Mouse (Mus musculus): ENCODE data around the gene Il31. TPM values are rescaled to one million over a fixed set of nuclear protein-coding genes. Genes with fewer than 3 reads are reported as not detected.
A peak's percentile ranks its signal among the peaks of the same experiment; 100 is the strongest.

Gene Il31
- polyA plus RNA-seq (2014; fragmentation: Nextera tagmentation; extraction: Ambion mirVana) = not detected in 2 replicates

GRCm38 (mm10) chr5:123489112-123489785, at the start of gene Il31, which contains the start of gene Lrrc43:
Gene Il31 (minus strand): TSS chr5:123489489.
Gene Lrrc43 (plus strand): TSS chr5:123489305.
- DNase-seq (ENCODE audit: low spot score) = peak; percentile 44
- H3K4me2 ChIP-seq (replicated peaks) = peak within 1 kb of the TSS; percentile 53
- H3K9me3 ChIP-seq (ENCODE audit: control insufficient read depth, low read length) = no peaks in the 10 kb centered on the region
- no peaks in the 10 kb centered on the region for H3K27me3 ChIP-seq (ENCODE audit: control insufficient read depth, insufficient read depth, low read length)
- H3K9ac ChIP-seq = no peak within 1 kb of the TSS
- ATAC-seq (ENCODE audit: low FRiP score) = no peak
- WGBS = 10% methylated on average over 25 of the region's 25 CpGs
- no peaks in the 10 kb centered on the region for H3K36me3 ChIP-seq (replicated peaks; ENCODE audit: control insufficient read depth, insufficient read depth)
- H3K4me1 ChIP-seq (replicated peaks; ENCODE audit: control insufficient read depth, insufficient read depth, low read length) = peaks cover 8% of the 10 kb centered on the region; the same call in 1 of the 2 replicates
- H3K27ac ChIP-seq = no peak within 1 kb of the TSS
- H3K4me3 ChIP-seq (replicated peaks; ENCODE audit: low read length) = peak within 1 kb of the TSS; percentile 4; the same call in 1 of the 2 replicates

- no peak overlapping the region for H3K27ac ChIP-seq
- H3K36me3 ChIP-seq (replicated peaks; ENCODE audit: control insufficient read depth, insufficient read depth) = peaks cover 87% of the 10 kb centered on the region
- ATAC-seq (ENCODE audit: low FRiP score) (no peak), DNase-seq (ENCODE audit: low spot score) (no peak)
- H3K27me3 ChIP-seq (ENCODE audit: control insufficient read depth, insufficient read depth, low read length) = no peaks in the 10 kb centered on the region
- no peak overlapping the region for H3K9ac ChIP-seq
- no peak overlapping the region for H3K4me3 ChIP-seq (replicated peaks; ENCODE audit: low read length)
- no peaks in the 10 kb centered on the region for H3K9me3 ChIP-seq (ENCODE audit: control insufficient read depth, low read length)
- H3K4me2 ChIP-seq (replicated peaks) = no peak overlapping the region
- H3K4me1 ChIP-seq (replicated peaks; ENCODE audit: control insufficient read depth, insufficient read depth, low read length) = no peaks in the 10 kb centered on the region
- 93% methylated on average over 10 of the region's 10 CpGs for WGBS
These were observed 44.5 kb upstream of the Il31 start for GRCm38 (mm10) chr5:123533801-123534200.

GRCm38 (mm10) chr5:123530056-123530455, 40.8 kb upstream of the Il31 start:
- Histone ChIP-seq H3K36me3 (replicated peaks; ENCODE audit: control insufficient read depth, insufficient read depth) (peaks cover 82% of the 10 kb centered on the region), H3K27me3 (ENCODE audit: control insufficient read depth, insufficient read depth, low read length) (no peaks in the 10 kb centered on the region), H3K9me3 (ENCODE audit: control insufficient read depth, low read length) (no peaks in the 10 kb centered on the region), H3K4me2 (replicated peaks) (no peak overlapping the region), H3K9ac (no peak overlapping the region), H3K4me3 (replicated peaks; ENCODE audit: low read length) (no peak overlapping the region), H3K27ac (no peak overlapping the region), H3K4me1 (replicated peaks; ENCODE audit: control insufficient read depth, insufficient read depth, low read length) (no peaks in the 10 kb centered on the region; the same call in 1 of the 2 replicates)
- ATAC-seq (ENCODE audit: low FRiP score) = no peak
- no peak for DNase-seq (ENCODE audit: low spot score)
- WGBS = 90% methylated on average over 8 of the region's 8 CpGs

- WGBS = 85% methylated on average over 7 of the region's 7 CpGs
- no peak overlapping the region for H3K27ac ChIP-seq
- peaks cover 70% of the 10 kb centered on the region for H3K36me3 ChIP-seq (replicated peaks; ENCODE audit: control insufficient read depth, insufficient read depth)
- no peaks in the 10 kb centered on the region for H3K27me3 ChIP-seq (ENCODE audit: control insufficient read depth, insufficient read depth, low read length)
- no peak for ATAC-seq (ENCODE audit: low FRiP score)
- peaks cover 7% of the 10 kb centered on the region; the same call in 1 of the 2 replicates for H3K4me1 ChIP-seq (replicated peaks; ENCODE audit: control insufficient read depth, insufficient read depth, low read length)
- no peak overlapping the region for H3K9ac ChIP-seq
- no peak overlapping the region for H3K4me3 ChIP-seq (replicated peaks; ENCODE audit: low read length)
- DNase-seq (ENCODE audit: low spot score) = no peak
- no peaks in the 10 kb centered on the region for H3K9me3 ChIP-seq (ENCODE audit: control insufficient read depth, low read length)
- no peak overlapping the region for H3K4me2 ChIP-seq (replicated peaks)
These were observed 39.4 kb upstream of the Il31 start for GRCm38 (mm10) chr5:123528641-123529040.

- no peaks in the 10 kb centered on the region for H3K9me3 ChIP-seq (ENCODE audit: control insufficient read depth, low read length)
- no peak overlapping the region for H3K9ac ChIP-seq
- H3K27me3 ChIP-seq (ENCODE audit: control insufficient read depth, insufficient read depth, low read length) = no peaks in the 10 kb centered on the region
- peaks cover 7% of the 10 kb centered on the region; the same call in 1 of the 2 replicates for H3K4me1 ChIP-seq (replicated peaks; ENCODE audit: control insufficient read depth, insufficient read depth, low read length)
- ATAC-seq (ENCODE audit: low FRiP score) (no peak), DNase-seq (ENCODE audit: low spot score) (no peak)
- peaks cover 44% of the 10 kb centered on the region for H3K36me3 ChIP-seq (replicated peaks; ENCODE audit: control insufficient read depth, insufficient read depth)
- H3K27ac ChIP-seq = no peak overlapping the region
- no peak overlapping the region for H3K4me3 ChIP-seq (replicated peaks; ENCODE audit: low read length)
- H3K4me2 ChIP-seq (replicated peaks) = no peak overlapping the region
- WGBS = 86% methylated on average over 9 of the region's 9 CpGs
These were observed 36.7 kb upstream of the Il31 start for GRCm38 (mm10) chr5:123525916-123526495.

GRCm38 (mm10) chr5:123525281-123525680, 36.0 kb upstream of the Il31 start, which contains the start of gene Gm49027:
Gene Gm49027 (minus strand): TSS chr5:123525488.
- Histone ChIP-seq H3K4me1 (replicated peaks; ENCODE audit: control insufficient read depth, insufficient read depth, low read length) (peaks cover 7% of the 10 kb centered on the region; the same call in 1 of the 2 replicates), H3K4me2 (replicated peaks) (peak within 1 kb of the TSS; percentile 87), H3K9me3 (ENCODE audit: control insufficient read depth, low read length) (no peaks in the 10 kb centered on the region), H3K4me3 (replicated peaks; ENCODE audit: low read length) (peak within 1 kb of the TSS; percentile 89), H3K36me3 (replicated peaks; ENCODE audit: control insufficient read depth, insufficient read depth) (peaks cover 37% of the 10 kb centered on the region), H3K9ac (peak within 1 kb of the TSS; percentile 56), H3K27ac (peak within 1 kb of the TSS; percentile 68), H3K27me3 (ENCODE audit: control insufficient read depth, insufficient read depth, low read length) (no peaks in the 10 kb centered on the region)
- DNase-seq (ENCODE audit: low spot score) (no peak), ATAC-seq (ENCODE audit: low FRiP score) (no peak)
- 85% methylated on average over 7 of the region's 7 CpGs for WGBS

GRCm38 (mm10) chr5:123524393-123524750, 35.1 kb upstream of the Il31 start:
- H3K4me3 ChIP-seq (replicated peaks; ENCODE audit: low read length) = peak overlapping the region; percentile 89
- peaks cover 33% of the 10 kb centered on the region for H3K36me3 ChIP-seq (replicated peaks; ENCODE audit: control insufficient read depth, insufficient read depth)
- no peaks in the 10 kb centered on the region for H3K27me3 ChIP-seq (ENCODE audit: control insufficient read depth, insufficient read depth, low read length)
- H3K9ac ChIP-seq = peak overlapping the region; percentile 56
- ATAC-seq (ENCODE audit: low FRiP score) (peak; percentile 90), DNase-seq (ENCODE audit: low spot score) (peak; percentile 62)
- 1% methylated on average over 26 of the region's 27 CpGs for WGBS
- H3K4me2 ChIP-seq (replicated peaks) = peak overlapping the region; percentile 87
- peaks cover 7% of the 10 kb centered on the region; the same call in 1 of the 2 replicates for H3K4me1 ChIP-seq (replicated peaks; ENCODE audit: control insufficient read depth, insufficient read depth, low read length)
- no peaks in the 10 kb centered on the region for H3K9me3 ChIP-seq (ENCODE audit: control insufficient read depth, low read length)
- peak overlapping the region; percentile 68 for H3K27ac ChIP-seq

- Histone ChIP-seq H3K36me3 (replicated peaks; ENCODE audit: control insufficient read depth, insufficient read depth) (peaks cover 32% of the 10 kb centered on the region), H3K4me3 (replicated peaks; ENCODE audit: low read length) (peak within 1 kb of the TSS; percentile 89), H3K4me1 (replicated peaks; ENCODE audit: control insufficient read depth, insufficient read depth, low read length) (peaks cover 7% of the 10 kb centered on the region; the same call in 1 of the 2 replicates), H3K9ac (peak within 1 kb of the TSS; percentile 82), H3K9me3 (ENCODE audit: control insufficient read depth, low read length) (no peaks in the 10 kb centered on the region), H3K27me3 (ENCODE audit: control insufficient read depth, insufficient read depth, low read length) (no peaks in the 10 kb centered on the region), H3K27ac (peak within 1 kb of the TSS; percentile 68), H3K4me2 (replicated peaks) (peak within 1 kb of the TSS; percentile 87)
- under 1% methylated on average over 73 of the region's 82 CpGs for WGBS
- DNase-seq (ENCODE audit: low spot score) (peak; percentile 98), ATAC-seq (ENCODE audit: low FRiP score) (peak; percentile 99)
These were observed 34.6 kb upstream of the Il31 start, which contains the start of gene Diablo for GRCm38 (mm10) chr5:123523692-123524392. Gene Diablo (minus strand): TSS chr5:123524176.

- no peak overlapping the region for H3K27ac ChIP-seq
- peaks cover 31% of the 10 kb centered on the region for H3K36me3 ChIP-seq (replicated peaks; ENCODE audit: control insufficient read depth, insufficient read depth)
- H3K4me3 ChIP-seq (replicated peaks; ENCODE audit: low read length) = no peak overlapping the region
- ATAC-seq (ENCODE audit: low FRiP score) (no peak), DNase-seq (ENCODE audit: low spot score) (no peak)
- WGBS = 86% methylated on average over 1 of the region's 1 CpGs
- no peak overlapping the region for H3K4me2 ChIP-seq (replicated peaks)
- H3K27me3 ChIP-seq (ENCODE audit: control insufficient read depth, insufficient read depth, low read length) = no peaks in the 10 kb centered on the region
- no peaks in the 10 kb centered on the region for H3K9me3 ChIP-seq (ENCODE audit: control insufficient read depth, low read length)
- no peak overlapping the region for H3K9ac ChIP-seq
- peaks cover 7% of the 10 kb centered on the region; the same call in 1 of the 2 replicates for H3K4me1 ChIP-seq (replicated peaks; ENCODE audit: control insufficient read depth, insufficient read depth, low read length)
These were observed 32.9 kb upstream of the Il31 start for GRCm38 (mm10) chr5:123522166-123522565.

Measured in hindbrain, embryonic 14.5 days (tissue).